Mouse (Mus musculus): ENCODE results near the gene Klhl5. TPM values are rescaled to one million over a fixed set of nuclear protein-coding genes. Genes with fewer than 3 reads are reported as not detected.
"Not testable (repeated sequence)": the region's sequence is repeated elsewhere in the genome, so short reads cannot be mapped to it uniquely, and the experiment has no call there.

The Klhl5 gene
- polyA plus RNA-seq, 1 experiment from 2014 or later: 52.3 TPM

GRCm38 (mm10) chr5:65101209-65101608 lies 6.1 kb upstream of the Klhl5 start:
- Histone ChIP-seq H3K4me3 (no peak overlapping the region), H3K9me3 (no peaks in the 10 kb centered on the region), H3K4me1 (replicated peaks) (no peaks in the 10 kb centered on the region), H3K9ac (no peak overlapping the region), H3K27me3 (no peaks in the 10 kb centered on the region), H3K36me3 (no peaks in the 10 kb centered on the region), H3K27ac (no peak overlapping the region), H3K4me2 (no peak overlapping the region)
- 86% methylated on average over 5 of the region's 5 CpGs for WGBS
- ATAC-seq (ENCODE audit: low FRiP score): no peak

GRCm38 (mm10) chr5:65101621-65102020 lies 5.7 kb upstream of the Klhl5 start:
- Histone ChIP-seq H3K9ac (no peak overlapping the region), H3K9me3 (no peaks in the 10 kb centered on the region), H3K27me3 (no peaks in the 10 kb centered on the region), H3K36me3 (no peaks in the 10 kb centered on the region), H3K27ac (no peak overlapping the region), H3K4me3 (no peak overlapping the region), H3K4me1 (replicated peaks) (0 out of 2 replicates have a peak, but pooled peaks cover 2% of the 10 kb centered on the region), H3K4me2 (no peak overlapping the region)
- 90% methylated on average over 6 of the region's 6 CpGs for WGBS
- no peak for ATAC-seq (ENCODE audit: low FRiP score)

GRCm38 (mm10) chr5:65102026-65102640 lies 5.2 kb upstream of the Klhl5 start:
- ATAC-seq (ENCODE audit: low FRiP score): no peak
- WGBS: 81% methylated on average over 3 of the region's 3 CpGs
- H3K27me3 ChIP-seq: no peaks in the 10 kb centered on the region
- H3K9me3 ChIP-seq: no peaks in the 10 kb centered on the region
- H3K36me3 ChIP-seq: no peaks in the 10 kb centered on the region
- H3K9ac ChIP-seq: no peak overlapping the region
- H3K4me1 ChIP-seq (replicated peaks): 0 out of 2 replicates have a peak, but pooled peaks cover 6% of the 10 kb centered on the region
- H3K4me3 ChIP-seq: no peak overlapping the region
- H3K27ac ChIP-seq: no peak overlapping the region
- no peak overlapping the region for H3K4me2 ChIP-seq

GRCm38 (mm10) chr5:65102641-65103042 lies 4.7 kb upstream of the Klhl5 start:
- Histone ChIP-seq H3K27me3 (no peaks in the 10 kb centered on the region), H3K9ac (no peak overlapping the region), H3K9me3 (no peaks in the 10 kb centered on the region), H3K27ac (no peak overlapping the region), H3K4me3 (no peak overlapping the region), H3K36me3 (no peaks in the 10 kb centered on the region), H3K4me1 (replicated peaks) (0 out of 2 replicates have a peak, but pooled peaks cover 6% of the 10 kb centered on the region), H3K4me2 (no peak overlapping the region)
- WGBS: 64% methylated on average over 10 of the region's 10 CpGs
- ATAC-seq (ENCODE audit: low FRiP score): no peak

- Histone ChIP-seq H3K36me3 (no peaks in the 10 kb centered on the region), H3K27me3 (no peaks in the 10 kb centered on the region), H3K27ac (peak overlapping the region; percentile 77), H3K4me1 (replicated peaks) (peaks cover 10% of the 10 kb centered on the region; the same call in 1 of the 2 replicates), H3K9me3 (no peaks in the 10 kb centered on the region), H3K4me3 (peak overlapping the region; percentile 74), H3K9ac (peak overlapping the region; percentile 86), H3K4me2 (peak overlapping the region; percentile 75)
- ATAC-seq (ENCODE audit: low FRiP score): peak; percentile 60; the same call in 1 of the 2 replicates
- 4% methylated on average over 38 of the region's 42 CpGs for WGBS
Observed at GRCm38 (mm10) chr5:65107773-65108432, 564 bp downstream of the Klhl5 start.

- not testable (repeated sequence) for H3K4me1 ChIP-seq (replicated peaks); H3K9me3 ChIP-seq; H3K27me3 ChIP-seq; ATAC-seq (ENCODE audit: low FRiP score); H3K4me3 ChIP-seq; H3K27ac ChIP-seq; H3K9ac ChIP-seq; H3K36me3 ChIP-seq; H3K4me2 ChIP-seq
- WGBS: 85% methylated on average over 3 of the region's 3 CpGs
Observed at GRCm38 (mm10) chr5:65112225-65112624, 4.9 kb downstream of the Klhl5 start.

GRCm38 (mm10) chr5:65113323-65113722 lies 6.0 kb downstream of the Klhl5 start:
- Histone ChIP-seq H3K36me3 (peaks cover 5% of the 10 kb centered on the region; the same call in 1 of the 2 replicates), H3K9me3 (no peaks in the 10 kb centered on the region), H3K27me3 (no peaks in the 10 kb centered on the region), H3K27ac (no peak overlapping the region), H3K9ac (no peak overlapping the region), H3K4me1 (replicated peaks) (0 out of 2 replicates have a peak, but pooled peaks cover 1% of the 10 kb centered on the region), H3K4me2 (no peak overlapping the region), H3K4me3 (no peak overlapping the region)
- no peak for ATAC-seq (ENCODE audit: low FRiP score)
- WGBS: 87% methylated on average over 6 of the region's 6 CpGs

GRCm38 (mm10) chr5:65116789-65117188 lies 9.4 kb downstream of the Klhl5 start:
- Histone ChIP-seq H3K27me3 (no peaks in the 10 kb centered on the region), H3K27ac (no peak overlapping the region), H3K9me3 (no peaks in the 10 kb centered on the region), H3K4me2 (no peak overlapping the region), H3K4me1 (replicated peaks) (no peaks in the 10 kb centered on the region), H3K36me3 (peaks cover 5% of the 10 kb centered on the region; the same call in 1 of the 2 replicates), H3K9ac (no peak overlapping the region), H3K4me3 (no peak overlapping the region)
- WGBS: 95% methylated on average over 2 of the region's 2 CpGs
- ATAC-seq (ENCODE audit: low FRiP score): no peak

- ATAC-seq (ENCODE audit: low FRiP score): no peak
- 85% methylated on average over 1 of the region's 1 CpGs for WGBS
- H3K9me3 ChIP-seq: no peaks in the 10 kb centered on the region
- H3K4me3 ChIP-seq: no peak overlapping the region
- no peaks in the 10 kb centered on the region for H3K27me3 ChIP-seq
- no peak overlapping the region for H3K27ac ChIP-seq
- no peak overlapping the region for H3K9ac ChIP-seq
- no peak overlapping the region for H3K4me2 ChIP-seq
- peaks cover 5% of the 10 kb centered on the region; the same call in 1 of the 2 replicates for H3K36me3 ChIP-seq
- H3K4me1 ChIP-seq (replicated peaks): no peaks in the 10 kb centered on the region
Observed at GRCm38 (mm10) chr5:65119495-65119894, 12.2 kb downstream of the Klhl5 start.

GRCm38 (mm10) chr5:65119918-65120317 lies 12.6 kb downstream of the Klhl5 start:
- H3K27ac ChIP-seq: no peak overlapping the region
- H3K4me2 ChIP-seq: no peak overlapping the region
- no peaks in the 10 kb centered on the region for H3K9me3 ChIP-seq
- H3K36me3 ChIP-seq: peaks cover 5% of the 10 kb centered on the region; the same call in 1 of the 2 replicates
- H3K4me3 ChIP-seq: no peak overlapping the region
- 67% methylated on average over 3 of the region's 3 CpGs for WGBS
- no peaks in the 10 kb centered on the region for H3K4me1 ChIP-seq (replicated peaks)
- H3K9ac ChIP-seq: no peak overlapping the region
- ATAC-seq (ENCODE audit: low FRiP score): no peak
- H3K27me3 ChIP-seq: no peaks in the 10 kb centered on the region

- no peak for ATAC-seq (ENCODE audit: low FRiP score)
- no peaks in the 10 kb centered on the region for H3K9me3 ChIP-seq
- 97% methylated on average over 3 of the region's 3 CpGs for WGBS
Observed at GRCm38 (mm10) chr5:65122616-65123015, 15.3 kb downstream of the Klhl5 start.

GRCm38 (mm10) chr5:65126137-65126536 lies 18.8 kb downstream of the Klhl5 start:
- Histone ChIP-seq H3K36me3 (no peaks in the 10 kb centered on the region), H3K4me1 (replicated peaks) (peaks cover 7% of the 10 kb centered on the region; the same call in 1 of the 2 replicates), H3K9me3 (no peaks in the 10 kb centered on the region), H3K4me3 (no peak overlapping the region), H3K9ac (no peak overlapping the region), H3K27me3 (no peaks in the 10 kb centered on the region), H3K4me2 (no peak overlapping the region), H3K27ac (no peak overlapping the region)
- WGBS: 100% methylated on average over 1 of the region's 1 CpGs
- no peak for ATAC-seq (ENCODE audit: low FRiP score)

More at GRCm38 (mm10) chr5:65122616-65123015, 15.3 kb downstream of the Klhl5 start:
- H3K27ac ChIP-seq: no peak overlapping the region
- H3K27me3 ChIP-seq: no peaks in the 10 kb centered on the region
- no peaks in the 10 kb centered on the region for H3K36me3 ChIP-seq
- no peak overlapping the region for H3K4me2 ChIP-seq
- H3K4me3 ChIP-seq: no peak overlapping the region
- no peaks in the 10 kb centered on the region for H3K4me1 ChIP-seq (replicated peaks)
- H3K9ac ChIP-seq: no peak overlapping the region

- Histone ChIP-seq H3K27me3 (no peaks in the 10 kb centered on the region), H3K27ac (no peak overlapping the region), H3K9me3 (no peaks in the 10 kb centered on the region), H3K9ac (no peak overlapping the region), H3K36me3 (no peaks in the 10 kb centered on the region), H3K4me1 (replicated peaks) (peaks cover 7% of the 10 kb centered on the region; the same call in 1 of the 2 replicates), H3K4me2 (no peak overlapping the region), H3K4me3 (no peak overlapping the region)
- no peak for ATAC-seq (ENCODE audit: low FRiP score)
- WGBS: 84% methylated on average over 2 of the region's 2 CpGs
Observed at GRCm38 (mm10) chr5:65128481-65128880, 21.1 kb downstream of the Klhl5 start.

Measured in hindbrain, embryonic 13.5 days (tissue).